Mouse (Mus musculus) embryonic facial prominence, embryonic 15.5 days (tissue): ENCODE results near the gene Gm11168. TPM values are rescaled to one million over a fixed set of nuclear protein-coding genes. Genes with fewer than 3 reads are reported as not detected.
A peak's percentile ranks its signal among the peaks of the same experiment; 100 is the strongest.
"Not testable (repeated sequence)": the region's sequence is repeated elsewhere in the genome, so short reads cannot be mapped to it uniquely, and the experiment has no call there.

Experiments
- ATAC-seq: fragments of 200-750 bp; cut with Nextera tagmentation; 2 replicates; pipeline ENCODE4 v1.8.0; 2017; ENCODE audit warnings: low read depth, moderate TSS enrichment; ENCODE audit not compliant: insufficient number of reproducible peaks, low FRiP score, low TSS enrichment
- H3K27ac ChIP-seq: fragments of 300-500 bp; sonication (generic); replicated peaks from 2 replicates; pipeline ENCODE4 v1.5.1; 2015; ENCODE audit warnings: mild to moderate bottlenecking, inconsistent platforms
- H3K27me3 ChIP-seq: fragments of 300-500 bp; sonication (generic); 2 replicates; pipeline ENCODE4 v1.6.1; 2015; ENCODE audit warnings: inconsistent platforms
- H3K36me3 ChIP-seq: fragments of 300-500 bp; sonication (generic); 2 replicates; pipeline ENCODE4 v1.6.1; 2015; ENCODE audit warnings: mild to moderate bottlenecking, inconsistent platforms
- H3K4me1 ChIP-seq: fragments of 300-500 bp; sonication (generic); 2 replicates; pipeline ENCODE4 v1.6.1; 2015; ENCODE audit warnings: inconsistent platforms
- H3K4me2 ChIP-seq: fragments of 300-500 bp; sonication (generic); replicated peaks from 2 replicates; pipeline ENCODE4 v1.6.1; 2015; ENCODE audit warnings: mild to moderate bottlenecking, inconsistent platforms
- H3K4me3 ChIP-seq: fragments of 300-500 bp; sonication (generic); replicated peaks from 2 replicates; pipeline ENCODE4 v1.5.1; 2015; ENCODE audit warnings: mild to moderate bottlenecking, inconsistent platforms
- H3K9ac ChIP-seq: fragments of 300-500 bp; sonication (generic); 2 replicates; pipeline ENCODE4 v1.6.1; 2015; ENCODE audit warnings: inconsistent platforms
- H3K9me3 ChIP-seq: fragments of 300-500 bp; sonication (generic); replicated peaks from 2 replicates; pipeline ENCODE4 v1.6.1; 2016; ENCODE audit warnings: inconsistent platforms
- WGBS: fragments of 180-500 bp; shearing (Covaris S2); methylation state at CpG from one replicate; pipeline ENCODE4 v1.1.7; 2015; 5-methylcytosine and 5-hydroxymethylcytosine counted together
- polyA plus RNA-seq: library from polyadenylated mRNA; unstranded; fragments of >200 nt; fragmentation: Nextera tagmentation; extraction: Ambion mirVana; gene quantifications from 2 replicates; pipeline ENCODE4 v1.2.1, GENCODE M21; 2015

Gm11168 gene
- polyA plus RNA-seq, 1 experiment from 2014 or later, result not detected

DNA sequence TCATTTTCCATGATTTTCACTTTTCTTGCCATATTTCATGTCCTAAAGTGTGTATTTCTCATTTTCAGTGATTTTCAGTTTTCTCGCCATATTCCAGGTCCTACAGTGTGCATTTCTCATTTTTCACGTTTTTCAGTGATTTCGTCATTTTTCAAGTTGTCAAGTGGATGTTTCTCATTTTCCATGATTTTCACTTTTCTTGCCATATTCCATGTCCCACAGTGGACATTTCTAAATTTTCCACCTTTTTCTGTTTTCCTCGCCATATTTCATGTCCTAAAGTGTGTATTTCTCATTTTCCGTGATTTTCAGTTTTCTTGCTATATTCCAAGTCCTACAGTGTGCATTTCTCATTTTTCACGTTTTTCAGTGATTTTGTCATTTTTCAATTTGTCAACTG lies 12.8 kb downstream of the Gm11168 start:
- not testable (repeated sequence) for H3K36me3 ChIP-seq, H3K4me2 ChIP-seq, ATAC-seq, H3K9me3 ChIP-seq, H3K9ac ChIP-seq, H3K4me1 ChIP-seq, H3K27me3 ChIP-seq, H3K4me3 ChIP-seq, H3K27ac ChIP-seq
- 76% methylated on average over 6 of the region's 6 CpGs for WGBS

DNA sequence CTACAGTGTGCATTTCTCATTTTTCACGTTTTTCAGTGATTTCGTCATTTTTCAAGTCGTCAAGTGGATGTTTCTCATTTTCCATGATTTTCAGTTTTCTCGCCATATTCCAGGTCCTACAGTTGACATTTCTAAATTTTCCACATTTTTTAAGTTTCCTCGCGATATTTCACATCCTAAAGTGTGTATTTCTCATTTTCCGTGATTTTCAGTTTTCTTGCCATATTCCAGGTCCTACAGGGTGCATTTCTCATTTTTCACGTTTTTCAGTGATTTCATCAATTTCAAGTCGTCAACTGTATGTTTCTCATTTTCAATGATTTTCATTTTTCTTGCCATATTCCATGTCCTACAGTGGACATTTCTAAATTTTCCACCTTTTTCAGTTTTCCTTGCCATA lies 14.0 kb downstream of the Gm11168 start, which contains the start of gene Gm10719:
TSS of gene Gm10719 (plus strand) at position 301 of the 400 bp plus-strand sequence.
- WGBS, result 44% methylated on average over 2 of the region's 9 CpGs
- not testable (repeated sequence) for H3K4me1 ChIP-seq, H3K4me3 ChIP-seq, ATAC-seq, H3K27me3 ChIP-seq, H3K4me2 ChIP-seq, H3K36me3 ChIP-seq, H3K9me3 ChIP-seq, H3K27ac ChIP-seq, H3K9ac ChIP-seq

DNA sequence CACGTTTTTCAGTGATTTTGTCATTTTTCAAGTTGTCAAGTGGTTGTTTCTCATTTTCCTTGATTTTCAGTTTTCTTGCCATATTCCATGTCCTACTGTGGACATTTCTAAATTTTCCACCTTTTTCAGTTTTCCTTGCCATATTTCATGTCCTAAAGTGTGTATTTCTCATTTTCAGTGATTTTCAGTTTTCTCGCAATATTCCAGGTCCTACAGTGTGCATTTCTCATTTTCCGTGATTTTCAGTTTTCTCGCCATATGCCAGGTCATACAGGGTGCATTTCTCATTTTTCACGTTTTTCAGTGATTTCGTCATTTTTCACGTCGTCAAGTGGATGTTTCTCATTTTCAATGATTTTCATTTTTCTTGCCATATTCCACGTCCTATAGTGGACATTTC lies 15.8 kb downstream of the Gm11168 start:
- not testable (repeated sequence) for ATAC-seq, H3K36me3 ChIP-seq, H3K4me3 ChIP-seq, H3K27me3 ChIP-seq, H3K4me2 ChIP-seq, H3K9ac ChIP-seq, H3K4me1 ChIP-seq, H3K9me3 ChIP-seq, H3K27ac ChIP-seq
- 64% methylated on average over 9 of the region's 9 CpGs for WGBS

DNA sequence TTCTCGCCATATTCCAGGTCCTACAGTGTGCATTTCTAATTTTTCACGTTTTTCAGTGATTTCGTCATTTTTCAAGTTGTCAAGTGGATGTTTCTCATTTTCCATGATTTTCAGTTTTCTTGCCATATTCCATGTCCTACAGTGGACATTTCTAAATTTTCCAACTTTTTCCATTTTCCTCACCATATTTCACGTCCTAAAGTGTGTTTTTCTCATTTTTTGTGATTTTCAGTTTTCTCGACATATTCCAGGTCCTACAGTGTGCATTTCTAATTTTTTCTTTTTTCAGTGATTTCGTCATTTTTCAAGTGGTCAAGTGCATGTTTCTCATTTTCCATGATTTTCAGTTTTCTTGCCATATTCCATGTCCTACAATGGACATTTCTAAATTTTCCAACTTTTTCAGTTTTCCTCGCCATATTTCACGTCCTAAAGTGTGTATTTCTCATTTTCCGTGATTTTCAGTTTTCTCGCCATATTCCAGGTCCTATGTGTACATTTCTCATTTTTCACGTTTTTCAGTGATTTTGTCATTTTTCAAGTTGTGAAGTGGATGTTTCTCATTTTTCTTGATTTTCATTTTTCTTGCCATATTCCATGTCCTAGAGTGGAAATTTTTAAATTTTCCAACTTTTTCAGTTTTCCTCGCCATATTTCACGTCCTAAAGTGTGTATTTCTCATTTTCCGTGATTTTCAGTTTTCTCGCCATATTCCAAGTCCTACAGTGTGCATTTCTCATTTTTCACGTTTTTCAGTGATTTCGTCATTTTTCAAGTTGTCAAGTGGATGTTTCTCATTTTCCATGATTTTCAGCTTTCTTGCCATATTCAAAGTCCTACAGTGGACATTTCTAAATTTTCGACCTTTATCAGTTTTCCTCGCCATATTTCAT lies 16.9 kb downstream of the Gm11168 start:
- 78% methylated on average over 17 of the region's 19 CpGs for WGBS
- H3K4me2 ChIP-seq, H3K4me3 ChIP-seq, H3K4me1 ChIP-seq, H3K27ac ChIP-seq, H3K27me3 ChIP-seq, H3K9ac ChIP-seq, H3K9me3 ChIP-seq, H3K36me3 ChIP-seq: not testable (repeated sequence)
- ATAC-seq, result peak; percentile 67; the same call in 1 of the 2 replicates

DNA sequence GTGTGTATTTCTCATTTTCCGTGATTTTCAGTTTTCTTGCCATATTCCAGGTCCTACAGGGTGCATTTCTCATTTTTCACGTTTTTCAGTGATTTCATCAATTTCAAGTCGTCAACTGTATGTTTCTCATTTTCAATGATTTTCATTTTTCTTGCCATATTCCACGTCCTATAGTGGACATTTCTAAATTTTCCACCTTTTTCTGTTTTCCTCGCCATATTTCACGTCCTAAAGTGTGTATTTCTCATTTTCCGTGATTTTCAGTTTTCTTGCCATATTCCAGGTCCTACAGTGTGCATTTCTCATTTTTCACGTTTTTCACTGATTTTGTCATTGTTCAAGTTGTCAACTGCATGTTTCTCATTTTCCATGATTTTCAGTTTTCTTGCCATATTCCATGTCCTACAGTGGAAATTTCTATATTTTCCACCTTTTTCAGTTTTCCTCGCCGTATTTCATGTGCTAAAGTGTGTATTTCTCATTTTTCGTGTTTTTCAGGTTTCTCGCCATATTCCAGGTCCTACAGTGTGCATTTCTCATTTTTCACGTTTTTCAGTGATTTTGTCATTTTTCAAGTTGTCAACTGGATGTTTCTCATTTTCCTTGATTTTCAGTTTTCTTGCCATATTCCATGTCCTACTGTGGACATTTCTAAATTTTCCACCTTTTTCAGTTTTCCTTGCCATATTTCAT lies 19.3 kb downstream of the Gm11168 start:
- H3K27ac ChIP-seq, H3K27me3 ChIP-seq, H3K9ac ChIP-seq, H3K4me3 ChIP-seq, ATAC-seq, H3K4me2 ChIP-seq, H3K9me3 ChIP-seq, H3K4me1 ChIP-seq, H3K36me3 ChIP-seq: not testable (repeated sequence)
- 76% methylated on average over 11 of the region's 13 CpGs for WGBS

DNA sequence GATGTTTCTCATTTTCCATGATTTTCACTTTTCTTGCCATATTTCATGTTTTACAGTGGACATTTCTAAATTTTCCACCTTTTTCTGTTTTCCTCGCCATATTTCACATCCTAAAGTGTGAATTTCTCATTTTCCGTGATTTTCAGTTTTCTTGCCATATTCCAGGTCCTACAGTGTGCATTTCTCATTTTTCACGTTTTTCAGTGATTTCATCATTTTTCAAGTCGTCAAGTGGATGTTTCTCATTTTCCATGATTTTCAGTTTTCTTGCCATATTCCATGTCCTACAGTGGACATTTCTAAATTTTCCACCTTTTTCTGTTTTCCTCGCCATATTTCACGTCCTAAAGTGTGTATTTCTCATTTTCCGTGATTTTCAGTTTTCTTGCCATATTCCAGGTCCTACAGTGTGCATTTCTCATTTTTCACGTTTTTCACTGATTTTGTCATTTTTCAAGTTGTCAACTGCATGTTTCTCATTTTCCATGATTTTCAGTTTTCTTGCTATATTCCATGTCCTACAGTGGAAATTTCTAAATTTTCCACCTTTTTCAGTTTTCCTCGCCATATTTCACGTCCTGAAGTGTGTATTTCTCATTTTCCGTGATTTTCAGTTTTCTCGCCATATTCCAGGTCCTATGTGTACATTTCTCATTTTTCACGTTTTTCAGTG lies 20.3 kb downstream of the Gm11168 start, which contains the start of gene Gm10718:
TSS of gene Gm10718 (plus strand) at position 236 of the 673 bp plus-strand sequence.
- not testable (repeated sequence) for H3K9ac ChIP-seq, H3K9me3 ChIP-seq, H3K36me3 ChIP-seq, H3K27me3 ChIP-seq, H3K4me1 ChIP-seq, H3K4me2 ChIP-seq, ATAC-seq, H3K27ac ChIP-seq, H3K4me3 ChIP-seq
- 76% methylated on average over 12 of the region's 13 CpGs for WGBS

DNA sequence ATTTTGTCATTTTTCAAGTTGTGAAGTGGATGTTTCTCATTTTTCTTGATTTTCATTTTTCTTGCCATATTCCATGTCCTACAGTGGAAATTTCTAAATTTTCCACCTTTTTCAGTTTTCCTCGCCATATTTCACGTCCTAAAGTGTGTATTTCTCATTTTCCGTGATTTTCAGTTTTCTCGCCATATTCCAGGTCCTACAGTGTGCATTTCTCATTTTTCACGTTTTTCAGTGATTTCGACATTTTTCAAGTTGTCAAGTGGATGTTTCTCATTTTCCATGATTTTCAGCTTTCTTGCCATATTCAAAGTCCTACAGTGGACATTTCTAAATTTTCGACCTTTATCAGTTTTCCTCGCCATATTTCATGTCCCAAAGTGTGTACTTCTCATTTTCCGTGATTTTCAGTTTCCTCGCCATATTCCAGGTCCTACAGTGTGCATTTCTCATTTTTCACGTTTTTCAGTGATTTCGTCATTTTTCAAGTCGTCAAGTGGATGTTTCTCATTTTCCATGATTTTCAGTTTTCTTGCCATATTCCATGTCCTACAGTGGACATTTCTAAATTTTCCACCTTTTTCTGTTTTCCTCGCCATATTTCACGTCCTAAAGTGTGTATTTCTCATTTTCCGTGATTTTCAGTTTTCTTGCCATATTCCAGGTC lies 21.0 kb downstream of the Gm11168 start:
- 77% methylated on average over 16 of the region's 16 CpGs for WGBS
- H3K4me2 ChIP-seq, ATAC-seq, H3K9ac ChIP-seq, H3K36me3 ChIP-seq, H3K4me1 ChIP-seq, H3K4me3 ChIP-seq, H3K27ac ChIP-seq, H3K27me3 ChIP-seq, H3K9me3 ChIP-seq: not testable (repeated sequence)

DNA sequence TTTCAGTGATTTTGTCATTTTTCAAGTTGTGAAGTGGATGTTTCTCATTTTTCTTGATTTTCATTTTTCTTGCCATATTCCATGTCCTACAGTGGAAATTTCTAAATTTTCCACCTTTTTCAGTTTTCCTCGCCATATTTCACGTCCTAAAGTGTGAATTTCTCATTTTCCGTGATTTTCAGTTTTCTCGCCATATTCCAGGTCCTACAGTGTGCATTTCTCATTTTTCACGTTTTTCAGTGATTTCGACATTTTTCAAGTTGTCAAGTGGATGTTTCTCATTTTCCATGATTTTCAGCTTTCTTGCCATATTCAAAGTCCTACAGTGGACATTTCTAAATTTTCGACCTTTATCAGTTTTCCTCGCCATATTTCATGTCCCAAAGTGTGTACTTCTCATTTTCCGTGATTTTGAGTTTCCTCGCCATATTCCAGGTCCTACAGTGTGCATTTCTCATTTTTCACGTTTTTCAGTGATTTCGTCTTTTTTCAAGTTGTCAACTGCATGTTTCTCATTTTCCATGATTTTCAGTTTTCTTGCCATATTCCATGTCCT lies 21.8 kb downstream of the Gm11168 start, which contains the start of gene Gm10717:
TSS of gene Gm10717 (plus strand) at position 506 of the 556 bp plus-strand sequence.
- not testable (repeated sequence) for H3K9ac ChIP-seq, ATAC-seq, H3K27ac ChIP-seq, H3K4me3 ChIP-seq, H3K9me3 ChIP-seq, H3K4me2 ChIP-seq, H3K4me1 ChIP-seq, H3K36me3 ChIP-seq, H3K27me3 ChIP-seq
- 71% methylated on average over 12 of the region's 12 CpGs for WGBS

DNA sequence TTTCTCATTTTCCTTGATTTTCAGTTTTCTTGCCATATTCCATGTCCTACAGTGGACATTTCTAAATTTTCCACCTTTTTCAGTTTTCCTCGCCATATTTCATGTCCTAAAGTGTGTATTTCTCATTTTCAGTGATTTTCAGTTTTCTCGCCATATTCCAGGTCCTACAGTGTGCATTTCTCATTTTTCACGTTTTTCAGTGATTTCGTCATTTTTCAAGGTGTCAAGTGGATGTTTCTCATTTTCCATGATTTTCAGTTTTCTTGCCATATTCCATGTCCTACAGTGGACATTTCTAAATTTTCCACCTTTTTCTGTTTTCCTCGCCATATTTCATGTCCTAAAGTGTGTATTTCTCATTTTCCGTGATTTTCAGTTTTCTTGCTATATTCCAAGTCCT lies 22.5 kb downstream of the Gm11168 start:
- 72% methylated on average over 6 of the region's 6 CpGs for WGBS

DNA sequence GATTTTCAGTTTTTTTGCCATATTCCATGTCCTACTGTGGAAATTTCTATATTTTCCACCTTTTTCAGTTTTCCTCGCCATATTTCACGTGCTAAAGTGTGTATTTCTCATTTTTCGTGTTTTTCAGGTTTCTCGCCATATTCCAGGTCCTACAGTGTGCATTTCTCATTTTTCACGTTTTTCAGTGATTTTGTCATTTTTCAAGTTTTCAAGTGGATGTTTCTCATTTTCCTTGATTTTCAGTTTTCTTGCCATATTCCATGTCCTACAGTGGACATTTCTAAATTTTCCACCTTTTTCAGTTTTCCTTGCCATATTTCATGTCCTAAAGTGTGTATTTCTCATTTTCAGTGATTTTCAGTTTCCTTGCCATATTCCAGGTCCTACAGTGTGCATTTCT lies 23.0 kb downstream of the Gm11168 start:
- H3K9me3 ChIP-seq, H3K27ac ChIP-seq, H3K4me1 ChIP-seq, H3K4me3 ChIP-seq, ATAC-seq, H3K27me3 ChIP-seq, H3K4me2 ChIP-seq, H3K9ac ChIP-seq, H3K36me3 ChIP-seq: not testable (repeated sequence)
- 73% methylated on average over 5 of the region's 5 CpGs for WGBS

More for the DNA sequence above, 22.5 kb downstream of the Gm11168 start:
- H3K4me2 ChIP-seq, H3K4me1 ChIP-seq, H3K9me3 ChIP-seq, ATAC-seq, H3K27ac ChIP-seq, H3K9ac ChIP-seq, H3K4me3 ChIP-seq, H3K36me3 ChIP-seq, H3K27me3 ChIP-seq: not testable (repeated sequence)
